Mouse (Mus musculus) cortical plate, adult 2 months (tissue): Measurements from ENCODE around the gene Phpt1.

Experiments used
- CTCF ChIP-seq: fragments of 200-500 bp; IDR thresholded peaks from 2 replicates; pipeline ENCODE4 v1.5.1; 2011; ENCODE audit warnings: mild to moderate bottlenecking, control low read depth, low read length; ENCODE audit not compliant: insufficient read depth; ENCODE audit errors: extremely low read depth
- POLR2A ChIP-seq: fragments of 200-500 bp; IDR thresholded peaks from 2 replicates; pipeline ENCODE4 v1.6.1; 2011; ENCODE audit warnings: mild to moderate bottlenecking, low read length, control low read depth; ENCODE audit not compliant: insufficient read depth; ENCODE audit errors: extremely low read depth

- no peak for TF ChIP-seq CTCF
- 0 out of 2 replicates have a peak, but pooled peaks have one; percentile 4 for TF ChIP-seq POLR2A
These were observed 506 bp upstream of the Phpt1 start for GRCm38 (mm10) chr2:25575432-25576027.
